Mouse (Mus musculus): ENCODE data around the gene 2210016L21Rik. TPM values are rescaled to one million over a fixed set of nuclear protein-coding genes. Genes with fewer than 3 reads are reported as not detected.
"Not testable (repeated sequence)": the region's sequence is repeated elsewhere in the genome, so short reads cannot be mapped to it uniquely, and the experiment has no call there.

The 2210016L21Rik gene
- total RNA-seq, 2 experiments from 2014 or later: 9.0 to 10.7 TPM

GRCm38 (mm10) chr5:114935838-114936237 lies 6.1 kb upstream of the 2210016L21Rik start:
- no peak for ATAC-seq (replicated peaks; ENCODE audit: poor library complexity, severe bottlenecking)

- not testable (repeated sequence) for ATAC-seq (replicated peaks; ENCODE audit: poor library complexity, severe bottlenecking)
Observed at GRCm38 (mm10) chr5:114941138-114941537, 820 bp upstream of the 2210016L21Rik start.

DNA sequence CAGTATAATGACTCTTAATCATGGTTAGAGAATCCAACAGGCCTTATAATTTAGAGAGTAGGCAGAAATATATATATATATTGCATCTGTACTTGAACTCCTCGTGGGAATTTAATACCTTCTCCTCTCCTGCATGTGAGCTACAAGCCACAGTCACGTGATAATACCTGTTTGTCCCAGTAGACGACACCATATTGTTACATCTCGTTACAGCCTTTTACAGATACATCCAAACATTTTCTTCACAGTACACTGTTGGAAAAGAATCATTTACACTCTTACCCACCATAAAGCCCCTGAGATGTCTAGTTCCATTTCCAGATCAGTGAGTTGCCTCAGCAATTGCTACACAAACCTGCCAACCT lies 790 bp downstream of the 2210016L21Rik start:
- ATAC-seq (replicated peaks; ENCODE audit: poor library complexity, severe bottlenecking): no peak

DNA sequence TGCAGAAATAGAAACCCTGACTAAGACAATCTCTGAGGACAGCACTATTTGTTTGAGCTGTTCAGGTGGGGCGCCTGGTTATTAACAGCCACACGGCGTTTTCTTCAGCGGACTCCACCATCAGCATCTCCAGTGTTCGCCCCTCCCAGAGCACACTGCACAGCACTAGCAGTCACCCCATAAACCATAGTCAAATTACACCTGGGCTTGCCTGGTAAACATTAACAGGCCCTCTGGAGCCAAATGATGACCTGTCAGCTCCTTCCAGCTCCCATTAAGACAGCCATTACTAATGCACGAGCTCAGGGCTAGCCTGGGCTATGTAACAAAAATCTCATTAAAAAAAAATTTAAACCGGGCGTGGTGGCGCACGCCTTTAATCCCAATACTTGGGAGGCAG lies 3.1 kb downstream of the 2210016L21Rik start:
- ATAC-seq (replicated peaks; ENCODE audit: poor library complexity, severe bottlenecking): no peak

GRCm38 (mm10) chr5:114948891-114949290 lies 6.9 kb downstream of the 2210016L21Rik start:
- ATAC-seq (replicated peaks; ENCODE audit: poor library complexity, severe bottlenecking): no peak

DNA sequence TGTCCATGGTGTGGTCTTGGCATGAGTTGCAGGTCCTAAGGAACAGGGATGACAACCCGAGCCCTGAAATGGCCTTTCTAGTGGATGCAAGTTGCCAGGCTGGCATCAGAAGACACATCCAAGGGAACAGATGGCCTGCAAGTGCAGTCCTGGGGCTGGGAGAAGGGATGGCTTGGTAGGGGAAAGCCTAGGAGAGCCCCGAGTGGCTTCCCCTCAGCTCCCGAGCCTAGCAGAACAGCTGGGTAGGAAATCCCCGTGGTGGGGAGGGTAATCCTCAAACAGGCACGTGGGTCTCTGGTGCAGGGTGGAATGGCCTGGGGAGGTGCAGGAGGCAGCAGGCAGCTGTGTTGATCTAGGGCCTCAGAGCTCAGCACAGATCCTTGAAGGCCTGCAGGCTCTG lies 7.4 kb downstream of the 2210016L21Rik start:
- no peak for ATAC-seq (replicated peaks; ENCODE audit: poor library complexity, severe bottlenecking)

DNA sequence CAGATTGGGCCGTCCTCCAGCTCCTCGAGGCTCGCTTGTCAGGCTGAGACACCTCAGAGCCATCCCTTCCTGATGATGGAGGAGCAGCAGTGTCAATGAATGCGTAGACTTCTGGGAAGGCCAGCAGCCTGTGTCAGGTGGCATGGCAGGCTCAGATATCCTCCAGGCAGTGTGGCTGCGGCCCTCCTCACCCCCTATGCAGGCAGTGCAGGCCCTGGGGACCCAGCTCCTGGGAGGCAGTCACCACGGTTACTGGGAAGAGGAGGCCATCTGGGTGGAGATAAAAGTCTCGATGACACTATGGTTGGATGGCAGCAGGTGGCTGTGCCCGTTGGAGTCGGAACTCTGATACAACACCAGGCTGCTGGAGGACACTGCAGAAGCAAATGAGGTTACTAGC lies 7.9 kb downstream of the 2210016L21Rik start:
- ATAC-seq (replicated peaks; ENCODE audit: poor library complexity, severe bottlenecking): no peak

DNA sequence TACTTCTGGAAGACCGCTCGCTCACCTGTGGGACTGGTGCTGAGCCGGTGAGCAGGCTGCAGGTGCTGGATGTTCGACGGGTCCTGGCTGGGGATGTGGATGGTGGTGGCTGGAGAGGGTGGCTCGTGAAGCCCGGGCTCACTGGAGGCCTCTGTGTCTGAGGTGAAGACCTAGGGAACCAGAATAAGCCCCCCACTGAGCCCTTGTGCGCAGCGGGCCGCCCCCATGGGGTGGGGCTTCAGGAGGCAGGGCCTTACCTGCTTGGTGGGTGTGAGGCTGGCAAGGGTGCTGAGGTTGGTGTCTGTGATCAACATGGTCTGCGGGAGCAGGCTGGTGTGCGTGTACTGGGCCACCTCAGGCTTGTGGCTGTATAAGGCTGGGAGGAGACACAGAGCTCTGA lies 8.7 kb downstream of the 2210016L21Rik start:
- ATAC-seq (replicated peaks; ENCODE audit: poor library complexity, severe bottlenecking): no peak

DNA sequence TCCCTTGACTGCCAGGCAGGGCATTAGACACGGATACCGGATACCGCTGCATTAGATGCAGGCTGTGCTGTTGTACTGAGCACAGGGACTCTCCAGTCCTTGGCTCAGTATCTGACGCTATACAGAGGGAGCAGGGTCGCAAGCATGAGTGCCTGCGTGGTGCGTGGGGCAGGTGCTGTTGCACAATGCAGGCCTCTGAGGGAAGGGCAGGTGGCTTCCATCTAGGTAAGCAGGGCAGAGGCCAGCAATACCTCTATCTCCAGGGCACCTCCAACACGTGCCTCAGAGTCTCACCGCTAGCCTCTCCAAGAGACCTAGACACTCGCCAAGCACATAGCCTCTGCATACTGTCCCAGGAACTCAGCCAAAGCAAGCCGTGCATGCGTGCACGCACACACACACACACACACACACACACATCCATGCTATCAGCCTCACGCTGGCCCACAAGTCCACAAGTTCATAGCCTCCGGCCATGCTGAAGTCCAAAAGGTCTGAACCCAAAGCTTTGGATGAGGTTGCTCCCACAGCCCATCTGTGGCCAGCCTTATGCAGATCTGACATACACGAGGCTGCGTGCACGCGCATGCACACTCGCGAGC lies 9.4 kb downstream of the 2210016L21Rik start:
- ATAC-seq (replicated peaks; ENCODE audit: poor library complexity, severe bottlenecking): no peak

DNA sequence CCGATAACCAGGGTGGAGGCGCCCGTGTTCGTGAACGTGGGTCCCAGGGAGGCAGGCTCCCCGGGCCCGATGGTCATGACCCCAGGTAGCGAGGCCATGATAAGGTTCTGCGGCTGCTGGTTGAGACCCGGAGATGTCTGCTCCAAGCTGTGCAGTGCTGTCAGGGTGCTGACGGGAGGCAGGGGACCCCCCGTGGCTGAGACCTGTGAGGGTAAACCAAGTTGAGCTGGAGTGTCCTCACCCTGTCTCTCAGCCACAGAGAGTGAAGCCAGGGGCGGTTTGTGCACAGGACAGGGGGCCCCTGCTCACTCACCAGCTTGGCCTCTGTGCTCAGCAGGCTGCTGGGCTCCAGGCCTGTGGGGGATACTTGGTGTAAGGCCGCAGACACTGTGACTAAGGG lies 11.4 kb downstream of the 2210016L21Rik start:
- ATAC-seq (replicated peaks; ENCODE audit: poor library complexity, severe bottlenecking): no peak

DNA sequence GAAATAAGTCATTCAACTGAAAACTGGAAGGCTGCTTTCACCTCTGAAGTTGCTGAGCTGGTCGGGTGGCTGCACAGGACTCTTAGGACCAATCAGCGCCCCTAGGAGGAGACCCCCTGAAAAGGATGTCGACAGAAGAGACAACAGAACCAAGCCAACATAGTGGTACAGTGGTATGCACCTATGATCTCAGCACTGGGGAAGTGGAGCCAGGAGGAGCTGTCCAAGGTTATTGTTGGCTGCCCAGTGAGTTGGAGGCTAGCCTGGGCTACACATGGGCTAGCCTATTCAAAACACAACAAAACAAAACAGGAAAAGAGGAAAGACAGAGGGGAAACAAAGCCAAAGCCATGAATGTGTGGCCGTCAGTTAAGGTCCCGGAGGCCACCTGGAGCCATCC lies 16.1 kb downstream of the 2210016L21Rik start:
- no peak for ATAC-seq (replicated peaks; ENCODE audit: poor library complexity, severe bottlenecking)

GRCm38 (mm10) chr5:114961590-114962360 lies 19.8 kb downstream of the 2210016L21Rik start:
- no peak for ATAC-seq (replicated peaks; ENCODE audit: poor library complexity, severe bottlenecking)

- ATAC-seq (replicated peaks; ENCODE audit: poor library complexity, severe bottlenecking): no peak
Observed at GRCm38 (mm10) chr5:114964315-114964966, 22.5 kb downstream of the 2210016L21Rik start.

GRCm38 (mm10) chr5:114964967-114965898 lies 23.3 kb downstream of the 2210016L21Rik start:
- no peak for ATAC-seq (replicated peaks; ENCODE audit: poor library complexity, severe bottlenecking)

DNA sequence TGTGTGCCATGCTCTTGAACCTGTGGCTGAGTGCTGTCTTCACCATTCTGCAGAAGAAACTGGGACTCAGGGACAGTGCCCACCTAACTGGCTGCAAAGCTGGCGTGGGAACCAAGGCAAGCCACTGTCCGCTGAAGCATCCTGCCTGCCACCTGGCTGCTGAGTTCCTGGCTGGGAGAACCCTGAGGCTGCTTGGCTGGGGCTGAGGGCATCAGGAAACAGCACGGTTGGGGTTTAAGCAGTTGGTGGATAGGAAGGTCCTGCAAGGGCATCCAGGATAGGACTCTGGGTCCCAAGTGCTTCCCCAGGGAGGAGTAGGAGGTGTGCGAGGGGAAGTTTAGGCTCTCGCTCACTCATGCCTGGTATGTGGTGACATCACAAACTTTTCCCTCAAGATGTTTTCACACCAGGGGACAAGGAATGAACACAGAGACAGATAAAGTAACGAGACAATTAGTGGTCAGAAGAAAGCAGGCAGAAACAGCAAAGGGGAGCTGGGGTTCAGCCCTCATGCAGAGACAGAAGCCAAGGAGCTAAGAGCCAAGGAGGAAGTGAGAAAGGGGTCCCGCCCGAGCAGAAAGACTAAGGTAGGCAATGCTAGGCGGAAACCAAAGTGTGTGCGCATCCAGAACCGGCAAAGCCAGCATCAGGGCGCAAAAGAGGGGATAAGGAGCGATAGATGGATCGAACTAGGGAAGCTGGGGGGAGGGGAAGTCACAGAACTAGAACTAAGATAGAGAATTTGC lies 25.7 kb downstream of the 2210016L21Rik start:
- peak; percentile 77 for ATAC-seq (replicated peaks; ENCODE audit: poor library complexity, severe bottlenecking)

- no peak for ATAC-seq (replicated peaks; ENCODE audit: poor library complexity, severe bottlenecking)
Observed at GRCm38 (mm10) chr5:114968651-114969050, 26.7 kb downstream of the 2210016L21Rik start.

GRCm38 (mm10) chr5:114969064-114969463 lies 27.1 kb downstream of the 2210016L21Rik start:
- no peak for ATAC-seq (replicated peaks; ENCODE audit: poor library complexity, severe bottlenecking)

- ATAC-seq (replicated peaks; ENCODE audit: poor library complexity, severe bottlenecking): no peak
Observed at GRCm38 (mm10) chr5:114969609-114970215, 27.8 kb downstream of the 2210016L21Rik start.

GRCm38 (mm10) chr5:114970824-114971227 lies 28.9 kb downstream of the 2210016L21Rik start, which contains the start of gene Hnf1a:
Hnf1a (minus strand) TSS chr5:114971094.
- ATAC-seq (replicated peaks; ENCODE audit: poor library complexity, severe bottlenecking): no peak
